Comparison of ENCODE assay signal across 8 mouse cellular contexts in the genomic region with DNA sequence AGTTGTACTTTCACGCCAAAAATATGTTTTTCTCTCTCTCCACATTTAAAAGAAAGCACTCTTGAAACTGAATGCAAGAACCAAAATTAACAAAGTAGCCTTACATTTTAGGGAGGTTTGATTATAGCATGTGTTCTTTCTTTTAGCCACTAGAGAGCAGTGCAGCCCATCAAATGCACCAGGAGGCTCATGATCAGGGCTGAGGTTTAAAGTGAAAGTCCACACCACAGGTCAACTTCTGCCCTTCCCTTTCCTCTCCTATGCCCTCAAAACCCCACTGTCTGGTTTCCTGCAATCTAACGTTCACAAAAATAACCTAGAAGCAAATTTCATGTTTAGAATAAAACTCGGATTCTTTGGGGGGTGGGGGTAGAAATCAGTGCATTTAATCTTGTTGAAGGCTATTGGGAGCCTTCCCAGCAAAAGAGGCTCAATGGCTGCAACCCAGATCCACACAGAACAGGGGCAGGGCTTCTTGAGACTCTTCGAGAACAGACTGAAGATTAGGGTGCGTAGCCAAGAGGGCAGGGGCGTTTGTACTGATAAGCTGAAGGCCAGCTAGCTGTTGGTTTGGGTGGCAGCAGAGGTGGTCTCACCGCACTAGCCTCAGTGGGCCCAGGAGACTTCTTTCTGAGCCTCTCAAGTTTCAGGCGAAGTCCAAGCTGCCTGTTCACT. TPM values are rescaled to one million over a fixed set of nuclear protein-coding genes. Genes with fewer than 3 reads are reported as not detected.
DNase-seq lines count a peak whose midpoint lies in the region; ATAC-seq and TF ChIP-seq lines count a peak whose summit lies in the region.

No protein-coding gene starts in this region.

- no peaks in the 10 kb centered on the region for H3K4me1 ChIP-seq in G1E (ENCODE audit: insufficient read depth, low read depth, low read length)
- H3K4me1 ChIP-seq in intestine, embryonic 16.5 days (ENCODE audit: control insufficient read depth, insufficient read depth, low read length): no peaks in the 10 kb centered on the region
- H3K4me1 ChIP-seq in liver, adult 2 months (ENCODE audit: control insufficient read depth, insufficient read depth, low read length): peaks cover 3% of the 10 kb centered on the region; the same call in 1 of the 2 replicates

- WGBS in intestine, embryonic 16.5 days: 40% methylated on average over 8 of the region's 8 CpGs
- 37% methylated on average over 8 of the region's 8 CpGs for WGBS in liver, adult 2 months

- peak; percentile 57; the same call in 1 of the 2 replicates for ATAC-seq in G1E (ENCODE audit: extremely low read depth, insufficient number of reproducible peaks, low FRiP score, poor library complexity, severe bottlenecking)
- ATAC-seq in intestine, embryonic 16.5 days: peak; percentile 88

- no peaks in the 10 kb centered on the region for H3K27me3 ChIP-seq in G1E (ENCODE audit: insufficient read depth, low read length)
- no peaks in the 10 kb centered on the region for H3K27me3 ChIP-seq in intestine, embryonic 16.5 days (replicated peaks; ENCODE audit: control insufficient read depth, insufficient read depth, low read length)
- peaks cover 3% of the 10 kb centered on the region; the same call in 1 of the 2 replicates for H3K27me3 ChIP-seq in liver, adult 2 months (ENCODE audit: control insufficient read depth, insufficient read depth, low read length)

- TF ChIP-seq CTCF in G1E (IDR thresholded peaks at IDR 0.05; ENCODE audit: low read depth, low read length): peak; percentile 33; the same call in 1 of the 2 replicates
- peak; percentile 68 for TF ChIP-seq CTCF in liver, adult 2 months (IDR thresholded peaks at IDR 0.05; ENCODE audit: low read depth, low read length)

- H3K9me3 ChIP-seq in G1E (replicated peaks): no peaks in the 10 kb centered on the region
- no peaks in the 10 kb centered on the region for H3K9me3 ChIP-seq in intestine, embryonic 16.5 days (ENCODE audit: control insufficient read depth, low read length)

- no peak for TF ChIP-seq POLR2A in liver, adult 2 months (IDR thresholded peaks at IDR 0.05; ENCODE audit: extremely low read depth, insufficient read depth, low read length)

- no peaks in the 10 kb centered on the region for H3K79me2 ChIP-seq in liver, adult 2 months (ENCODE audit: control insufficient read depth, insufficient read depth, low read length)

- no peak overlapping the region for H3K9ac ChIP-seq in intestine, embryonic 16.5 days (ENCODE audit: low read depth, low read length)
- H3K9ac ChIP-seq in liver, adult 2 months (ENCODE audit: low read depth, low read length): no peak overlapping the region

- H3K4me2 ChIP-seq in intestine, embryonic 16.5 days (ENCODE audit: low read depth, low read length): no peak overlapping the region; the same call in 1 of the 2 replicates

- H3K36me3 ChIP-seq in G1E (replicated peaks): no peaks in the 10 kb centered on the region
- no peaks in the 10 kb centered on the region for H3K36me3 ChIP-seq in intestine, embryonic 16.5 days (ENCODE audit: control insufficient read depth, insufficient read depth, low read length)
- H3K36me3 ChIP-seq in liver, adult 2 months (ENCODE audit: control insufficient read depth, insufficient read depth, low read length): no peaks in the 10 kb centered on the region

- H3K27ac ChIP-seq in intestine, embryonic 16.5 days (ENCODE audit: low read length): no peak overlapping the region
- no peak overlapping the region for H3K27ac ChIP-seq in liver, adult 2 months (replicated peaks; ENCODE audit: insufficient read depth, low read depth, low read length)

- no peak overlapping the region for H3K4me3 ChIP-seq in G1E (ENCODE audit: low read depth, low read length)
- H3K4me3 ChIP-seq in intestine, embryonic 16.5 days (ENCODE audit: low read length): no peak overlapping the region
- no peak overlapping the region for H3K4me3 ChIP-seq in liver, adult 2 months (ENCODE audit: insufficient read depth, low read depth, low read length)

- DNase-seq in A20 (ENCODE audit: low read depth, low spot score): peak; percentile 71
- DNase-seq in G1E (ENCODE audit: low spot score): peak; percentile 13
- peak; percentile 13 for DNase-seq in cerebellum, adult 8-10 months
- DNase-seq in frontal cortex, postnatal 36 days (ENCODE audit: low spot score in 2 of 2): peak; percentile 39 to 66
- peak; percentile 73 for DNase-seq in liver, adult 2 months (ENCODE audit: extremely low read depth, low read depth, low spot score)
- peak; percentile 27 for DNase-seq in naive thymus-derived CD4-positive, alpha-beta T cell, adult 2 months (ENCODE audit: low read depth)
- no peak for DNase-seq in spleen, adult 12 weeks (ENCODE audit: low spot score)

RNA-seq across cellular contexts. Expression of a gene that starts 59.3 kb away (rescaled TPM):
- total RNA-seq in G1E (2014; fragmentation: Nextera tagmentation): 7.4 TPM in 1 of 2 replicates, not detected in the other
- 0.05 and 0.12 TPM in 2 replicates for total RNA-seq in G1E (2017)
- not detected in 2 replicates for polyA plus RNA-seq in G1E (2012)
- polyA plus RNA-seq in intestine, embryonic 16.5 days (2015; fragmentation: Nextera tagmentation; extraction: Ambion mirVana): 2.7 and 2.9 TPM in 2 replicates
- total RNA-seq in liver, adult 2 months (2014; rRNA removed): 3.8 and 3.9 TPM in 2 replicates
- 0.55 and 0.77 TPM in 2 replicates for polyA plus RNA-seq in liver, adult 2 months (2012; rRNA removed)
